8 mouse cellular contexts compared by ENCODE assay signal in genomic region chr9:30943341-30943740, GRCm38 (mm10). TPM values are rescaled to one million over a fixed set of nuclear protein-coding genes. Genes with fewer than 3 reads are reported as not detected.
DNase-seq lines count a peak whose midpoint lies in the region; ATAC-seq and TF ChIP-seq lines count a peak whose summit lies in the region.

No protein-coding gene starts in this region.

- ATAC-seq in embryonic facial prominence, embryonic 15.5 days (ENCODE audit: insufficient number of reproducible peaks, low FRiP score, low TSS enrichment, low read depth), result no peak
- 0 out of 2 replicates have a peak, but pooled peaks have one; percentile 3 for ATAC-seq in hindbrain, postnatal 0 days
- no peak for ATAC-seq in megakaryocyte-erythroid progenitor cell, adult 5-6 weeks (replicated peaks; ENCODE audit: low FRiP score, low TSS enrichment, poor library complexity, severe bottlenecking)

- intact Hi-C loops in left cerebral cortex, adult 2 months (cut with DNase I), result loop anchor here (2.0 kb wide), 1 partner anchor 87 kb away; the partner anchor contains the start of gene Zbtb44
- intact Hi-C loops in left cerebral cortex, postnatal 4 days (cut with DNase I), result loop anchor here (2.0 to 10.0 kb wide), 3 partner anchors 91 to 499 kb away; partner anchors contain the start of gene Zbtb44

- H3K27me3 ChIP-seq in embryonic facial prominence, embryonic 15.5 days, result peaks cover 63% of the 10 kb centered on the region
- no peaks in the 10 kb centered on the region; the same call in none of the 2 replicates for H3K27me3 ChIP-seq in hindbrain, postnatal 0 days (ENCODE audit: insufficient read depth, low read length)
- peaks cover 46% of the 10 kb centered on the region for H3K27me3 ChIP-seq in myocyte (ENCODE audit: control insufficient read depth, insufficient read depth, insufficient read length)

- H3K36me3 ChIP-seq in embryonic facial prominence, embryonic 15.5 days, result no peaks in the 10 kb centered on the region
- H3K36me3 ChIP-seq in hindbrain, postnatal 0 days (ENCODE audit: insufficient read depth, low read length), result no peaks in the 10 kb centered on the region
- H3K36me3 ChIP-seq in myocyte (ENCODE audit: control insufficient read depth, insufficient read depth), result no peaks in the 10 kb centered on the region

- no peak for TF ChIP-seq CTCF in left cerebral cortex, adult 2 months (IDR thresholded peaks at IDR 0.05)
- no peak for TF ChIP-seq CTCF in hindbrain, postnatal 0 days (IDR thresholded peaks at IDR 0.05; ENCODE audit: low read depth)

- H3K27ac ChIP-seq in left cerebral cortex, adult 2 months, result no peak overlapping the region
- H3K27ac ChIP-seq in embryonic facial prominence, embryonic 15.5 days (replicated peaks), result no peak overlapping the region
- no peak overlapping the region for H3K27ac ChIP-seq in hindbrain, postnatal 0 days

- H3K4me1 ChIP-seq in embryonic facial prominence, embryonic 15.5 days, result peaks cover 20% of the 10 kb centered on the region; the same call in 1 of the 2 replicates
- peaks cover 4% of the 10 kb centered on the region; the same call in 1 of the 2 replicates for H3K4me1 ChIP-seq in hindbrain, postnatal 0 days (ENCODE audit: insufficient read depth, low read length)

- no peak for DNase-seq in left cerebral cortex, adult 2 months (ENCODE audit: extremely low spot score in 1 of 2, low spot score in 2 of 2)
- no peak for DNase-seq in left cerebral cortex, postnatal 4 days
- no peak for DNase-seq in hindbrain, postnatal 0 days (ENCODE audit: low spot score)
- no peak for DNase-seq in spleen, postnatal 14 days (ENCODE audit: low spot score in 2 of 2)
- no peak for DNase-seq in right cerebral cortex, postnatal 25 days

- peak overlapping the region; percentile 25 for H3ac ChIP-seq in myocyte (ENCODE audit: control insufficient read depth, insufficient read length)

- TF ChIP-seq POLR2A in myocyte (IDR thresholded peaks at IDR 0.05; ENCODE audit: insufficient read length, low read depth), result no peak

- peak overlapping the region; percentile 43 for H3K9ac ChIP-seq in embryonic facial prominence, embryonic 15.5 days
- peak overlapping the region; percentile 65; the same call in 1 of the 2 replicates for H3K9ac ChIP-seq in hindbrain, postnatal 0 days (replicated peaks; ENCODE audit: low read length)

- peak overlapping the region; percentile 100 for H3K4me2 ChIP-seq in embryonic facial prominence, embryonic 15.5 days (replicated peaks)
- peak overlapping the region; percentile 90 for H3K4me2 ChIP-seq in hindbrain, postnatal 0 days (ENCODE audit: low read depth, low read length)
- H3K4me2 ChIP-seq in myocyte (ENCODE audit: low read depth), result no peak overlapping the region

- no peaks in the 10 kb centered on the region for H3K9me3 ChIP-seq in embryonic facial prominence, embryonic 15.5 days (replicated peaks)
- no peaks in the 10 kb centered on the region for H3K9me3 ChIP-seq in hindbrain, postnatal 0 days (ENCODE audit: low read length)

- under 1% methylated on average over 14 of the region's 14 CpGs for WGBS in embryonic facial prominence, embryonic 15.5 days
- 2% methylated on average over 14 of the region's 14 CpGs for WGBS in hindbrain, postnatal 0 days

- H3K79me2 ChIP-seq in myocyte (ENCODE audit: control insufficient read depth, insufficient read depth), result no peaks in the 10 kb centered on the region

- H3K4me3 ChIP-seq in left cerebral cortex, adult 2 months, result peak overlapping the region; percentile 73
- peak overlapping the region; percentile 59 for H3K4me3 ChIP-seq in embryonic facial prominence, embryonic 15.5 days (replicated peaks)
- H3K4me3 ChIP-seq in hindbrain, postnatal 0 days (ENCODE audit: low read length), result peak overlapping the region; percentile 59
- no peak overlapping the region for H3K4me3 ChIP-seq in myocyte

TF ChIP-seq in myocyte, 11 proteins besides CTCF, POLR2A, EP300 and RAD21:
- no peak for TF ChIP-seq MYOG (IDR thresholded peaks at IDR 0.05; ENCODE audit: control insufficient read depth in 1 of 3, insufficient read depth in 1 of 3, insufficient read length in 2 of 3, low read depth in 2 of 3)
- TF ChIP-seq TCF3 (IDR thresholded peaks at IDR 0.05; ENCODE audit: insufficient read length, low read depth), result no peak

RNA-seq across cellular contexts. Expression of gene Adamts8, which starts 1.0 kb away (rescaled TPM):
- 1 to 10 TPM; 4.5 to 4.8 TPM for total RNA-seq in left cerebral cortex, adult 2 months (2021)
- total RNA-seq in left cerebral cortex, postnatal 4 days (2021), result 1 to 10 TPM; 8.5 to 8.9 TPM
- polyA plus RNA-seq in embryonic facial prominence, embryonic 15.5 days (2015; fragmentation: Nextera tagmentation; extraction: Ambion mirVana), result 5.1 and 5.3 TPM in 2 replicates
- 2.5 and 3.3 TPM in 2 replicates for total RNA-seq in hindbrain, postnatal 0 days (2014; rRNA removed)
- 1.7 and 1.8 TPM in 2 replicates for polyA plus RNA-seq in hindbrain, postnatal 0 days (2015; fragmentation: Nextera tagmentation; extraction: Ambion mirVana)
- not detected for polyA plus RNA-seq in myocyte (2012; fragmentation: generic; extraction: Trizol)
- total RNA-seq in megakaryocyte-erythroid progenitor cell, adult 5-6 weeks (2014; fragmentation: Nextera tagmentation), result not detected in 2 replicates
- not detected in 2 replicates for total RNA-seq in megakaryocyte-erythroid progenitor cell, adult 5-6 weeks (2017)

RNA-seq across cellular contexts. Expression of gene Adamts15, which starts 21.1 kb away (rescaled TPM):
- 1 to 10 TPM; 5.2 to 6.0 TPM for total RNA-seq in left cerebral cortex, adult 2 months (2021)
- 1 to 10 TPM; 8.6 to 9.6 TPM for total RNA-seq in left cerebral cortex, postnatal 4 days (2021)
- 13.5 and 15.1 TPM in 2 replicates for polyA plus RNA-seq in embryonic facial prominence, embryonic 15.5 days (2015; fragmentation: Nextera tagmentation; extraction: Ambion mirVana)
- total RNA-seq in hindbrain, postnatal 0 days (2014; rRNA removed), result 14.6 and 20.2 TPM in 2 replicates
- 3.5 and 3.6 TPM in 2 replicates for polyA plus RNA-seq in hindbrain, postnatal 0 days (2015; fragmentation: Nextera tagmentation; extraction: Ambion mirVana)
- polyA plus RNA-seq in myocyte (2012; fragmentation: generic; extraction: Trizol), result not detected
- total RNA-seq in megakaryocyte-erythroid progenitor cell, adult 5-6 weeks (2014; fragmentation: Nextera tagmentation), result 0.20 TPM in 1 of 2 replicates, not detected in the other
- total RNA-seq in megakaryocyte-erythroid progenitor cell, adult 5-6 weeks (2017), result not detected in 2 replicates

Comparison
In these comparisons a context has a peak if more than half of its experiments do, and no peak if none do; other contexts are left out.
1. RNA of gene Adamts15, which starts 21.1 kb away (total RNA-seq): 14.6 to 20.2 TPM in hindbrain, postnatal 0 days, 8.6 to 9.6 TPM in left cerebral cortex, postnatal 4 days and 5.2 to 6.0 TPM in left cerebral cortex, adult 2 months; 0.20 TPM in megakaryocyte-erythroid progenitor cell, adult 5-6 weeks; every median in the first group is over 4 times any median in the second.